8 mouse cellular contexts compared by ENCODE assay signal in the genomic region with DNA sequence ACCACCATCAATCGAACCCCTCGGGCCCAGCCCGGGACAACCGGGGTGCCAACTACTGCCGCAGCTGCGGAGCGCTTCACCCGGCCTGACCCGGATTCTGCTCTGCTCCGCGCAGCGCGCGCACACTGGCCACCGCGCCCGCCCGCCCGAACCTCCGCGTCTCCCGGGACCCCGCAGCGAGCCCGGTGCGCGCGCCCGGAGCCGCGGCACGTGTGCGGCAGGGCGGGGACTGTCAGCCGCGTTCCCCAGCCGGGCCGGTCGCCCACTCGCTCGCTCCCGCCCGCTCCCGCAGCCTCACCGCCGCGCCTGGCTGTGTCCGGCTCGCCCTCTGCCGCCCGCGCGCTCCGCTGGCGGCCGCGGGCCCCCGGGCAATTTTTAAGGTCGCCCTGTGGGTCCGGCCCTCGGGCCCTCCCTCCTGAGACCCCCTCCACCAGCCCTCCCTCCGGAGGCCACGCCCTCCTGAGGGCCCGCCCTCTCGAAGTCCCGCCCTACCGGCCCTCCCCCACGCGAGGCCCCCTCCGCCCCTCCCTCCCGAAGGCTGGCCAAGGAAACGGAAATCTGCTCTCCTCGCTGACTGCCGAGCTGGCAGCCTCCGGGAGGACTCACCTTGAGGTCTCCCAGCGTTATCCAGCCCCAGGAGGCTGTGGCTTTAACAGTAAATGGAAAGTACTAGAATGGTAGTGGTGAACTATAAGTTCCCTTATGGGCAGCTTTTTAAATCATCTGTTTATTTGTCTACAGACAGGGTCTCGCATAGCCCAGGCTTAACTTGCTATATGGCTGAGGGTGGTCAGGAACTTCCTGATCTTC. TPM values are rescaled to one million over a fixed set of nuclear protein-coding genes. Genes with fewer than 3 reads are reported as not detected.
A peak's percentile ranks its signal among the peaks of the same experiment; 100 is the strongest.
DNase-seq lines count a peak whose midpoint lies in the region; ATAC-seq and TF ChIP-seq lines count a peak whose summit lies in the region.

A gene (minus strand): TSS at position 456 of the 810 bp plus-strand sequence.

- no peak for TF ChIP-seq CTCF in bone marrow, adult 2 months (IDR thresholded peaks at IDR 0.05; ENCODE audit: control insufficient read depth, insufficient read depth, low read length)
- TF ChIP-seq CTCF in liver, adult 2 months (IDR thresholded peaks at IDR 0.05; ENCODE audit: low read depth, low read length): no peak

- H3K27me3 ChIP-seq in embryonic facial prominence, embryonic 15.5 days: no peaks in the 10 kb centered on the region
- H3K27me3 ChIP-seq in kidney, embryonic 14.5 days (ENCODE audit: control insufficient read depth, insufficient read depth, low read length): no peaks in the 10 kb centered on the region
- H3K27me3 ChIP-seq in liver, adult 2 months (ENCODE audit: control insufficient read depth, insufficient read depth, low read length): no peaks in the 10 kb centered on the region
- no peaks in the 10 kb centered on the region for H3K27me3 ChIP-seq in myocyte (ENCODE audit: control insufficient read depth, insufficient read depth, insufficient read length)
- H3K27me3 ChIP-seq in splenic B cell, adult 2 months (ENCODE audit: control insufficient read depth, insufficient read depth, low read length, poor library complexity, severe bottlenecking): no peaks in the 10 kb centered on the region

- no peaks in the 10 kb centered on the region for H3K4me1 ChIP-seq in bone marrow, adult 2 months (ENCODE audit: control insufficient read depth, insufficient read depth, low read length)
- H3K4me1 ChIP-seq in embryonic facial prominence, embryonic 15.5 days: peaks cover 13% of the 10 kb centered on the region
- H3K4me1 ChIP-seq in kidney, embryonic 14.5 days (ENCODE audit: control insufficient read depth, insufficient read depth, low read length): no peaks in the 10 kb centered on the region
- H3K4me1 ChIP-seq in liver, adult 2 months (ENCODE audit: control insufficient read depth, insufficient read depth, low read length): peaks cover 29% of the 10 kb centered on the region

- peak within 1 kb of the TSS; percentile 78 for H3K9ac ChIP-seq in embryonic facial prominence, embryonic 15.5 days
- H3K9ac ChIP-seq in kidney, embryonic 14.5 days (ENCODE audit: low read depth, low read length): peak within 1 kb of the TSS; percentile 79
- peak within 1 kb of the TSS; percentile 99 for H3K9ac ChIP-seq in liver, adult 2 months (ENCODE audit: low read depth, low read length)

- 0 out of 2 replicates have a peak, but pooled peaks cover 4% of the 10 kb centered on the region for H3K36me3 ChIP-seq in embryonic facial prominence, embryonic 15.5 days
- H3K36me3 ChIP-seq in kidney, embryonic 14.5 days (ENCODE audit: control insufficient read depth, insufficient read depth, low read length): no peaks in the 10 kb centered on the region; the same call in 1 of the 2 replicates
- peaks cover 5% of the 10 kb centered on the region for H3K36me3 ChIP-seq in liver, adult 2 months (ENCODE audit: control insufficient read depth, insufficient read depth, low read length)
- H3K36me3 ChIP-seq in myocyte (ENCODE audit: control insufficient read depth, insufficient read depth): no peaks in the 10 kb centered on the region
- H3K36me3 ChIP-seq in splenic B cell, adult 2 months (ENCODE audit: control insufficient read depth, insufficient read depth, low read length, poor library complexity, severe bottlenecking): no peaks in the 10 kb centered on the region

- peak within 1 kb of the TSS; percentile 45 for H3ac ChIP-seq in myocyte (ENCODE audit: control insufficient read depth, insufficient read length)

- peak; percentile 93 for DNase-seq in A20 (ENCODE audit: low read depth, low spot score)
- DNase-seq in heart, adult 9 months (ENCODE audit: low spot score in 2 of 2): peak; percentile 88 to 91
- peak; percentile 81 for DNase-seq in liver, adult 2 months (ENCODE audit: extremely low read depth, low read depth, low spot score)
- DNase-seq in splenic B cell, adult 2 months (ENCODE audit: low read depth, low spot score): peak; percentile 90

- H3K9me3 ChIP-seq in embryonic facial prominence, embryonic 15.5 days (replicated peaks): no peaks in the 10 kb centered on the region
- no peaks in the 10 kb centered on the region for H3K9me3 ChIP-seq in kidney, embryonic 14.5 days (ENCODE audit: control insufficient read depth, low read length)

- H3K4me3 ChIP-seq in bone marrow, adult 2 months (replicated peaks; ENCODE audit: control insufficient read depth, low read depth, low read length): peak within 1 kb of the TSS; percentile 68
- H3K4me3 ChIP-seq in embryonic facial prominence, embryonic 15.5 days (replicated peaks): peak within 1 kb of the TSS; percentile 88
- peak within 1 kb of the TSS; percentile 75 for H3K4me3 ChIP-seq in kidney, embryonic 14.5 days (ENCODE audit: low read length)
- H3K4me3 ChIP-seq in liver, adult 2 months (ENCODE audit: insufficient read depth, low read depth, low read length): peak within 1 kb of the TSS; percentile 100
- peak within 1 kb of the TSS; percentile 39 for H3K4me3 ChIP-seq in myocyte

- peaks cover 5% of the 10 kb centered on the region; the same call in 1 of the 2 replicates for H3K79me2 ChIP-seq in liver, adult 2 months (ENCODE audit: control insufficient read depth, insufficient read depth, low read length)
- no peaks in the 10 kb centered on the region for H3K79me2 ChIP-seq in myocyte (ENCODE audit: control insufficient read depth, insufficient read depth)

- H3K4me2 ChIP-seq in embryonic facial prominence, embryonic 15.5 days (replicated peaks): peak within 1 kb of the TSS; percentile 64
- peak within 1 kb of the TSS; percentile 80 for H3K4me2 ChIP-seq in kidney, embryonic 14.5 days (replicated peaks; ENCODE audit: low read depth, low read length)
- H3K4me2 ChIP-seq in myocyte (ENCODE audit: low read depth): peak within 1 kb of the TSS; percentile 100

- WGBS in bone marrow, adult 2 months: 2% methylated on average over 62 of the region's 77 CpGs
- under 1% methylated on average over 71 of the region's 77 CpGs for WGBS in embryonic facial prominence, embryonic 15.5 days
- WGBS in kidney, embryonic 14.5 days: 2% methylated on average over 56 of the region's 77 CpGs
- under 1% methylated on average over 76 of the region's 77 CpGs for WGBS in liver, adult 2 months

- peak within 1 kb of the TSS; percentile 59 for H3K27ac ChIP-seq in bone marrow, adult 2 months (ENCODE audit: control insufficient read depth, insufficient read depth, low read depth, low read length, poor library complexity)
- peak within 1 kb of the TSS; percentile 82 for H3K27ac ChIP-seq in embryonic facial prominence, embryonic 15.5 days (replicated peaks)
- H3K27ac ChIP-seq in kidney, embryonic 14.5 days (ENCODE audit: low read depth, low read length): peak within 1 kb of the TSS; percentile 71; the same call in 1 of the 2 replicates
- peak within 1 kb of the TSS; percentile 98 for H3K27ac ChIP-seq in liver, adult 2 months (replicated peaks; ENCODE audit: insufficient read depth, low read depth, low read length)

- TF ChIP-seq POLR2A in bone marrow, adult 2 months (IDR thresholded peaks at IDR 0.05; ENCODE audit: borderline replicate concordance, control insufficient read depth, low read depth, low read length): peak; percentile 92; the same call in 1 of the 2 replicates
- peak; percentile 82 for TF ChIP-seq POLR2A in liver, adult 2 months (IDR thresholded peaks at IDR 0.05; ENCODE audit: extremely low read depth, insufficient read depth, low read length)
- TF ChIP-seq POLR2A in myocyte (IDR thresholded peaks at IDR 0.05; ENCODE audit: insufficient read length, low read depth): peak; percentile 69

- ATAC-seq in embryonic facial prominence, embryonic 15.5 days (ENCODE audit: insufficient number of reproducible peaks, low FRiP score, low TSS enrichment, low read depth): peak; percentile 93
- ATAC-seq in kidney, embryonic 14.5 days (ENCODE audit: low FRiP score, low TSS enrichment): peak; percentile 94

TF ChIP-seq in myocyte, 11 proteins besides CTCF, POLR2A, EP300 and RAD21:
- no peak for TF ChIP-seq TCF3 (IDR thresholded peaks at IDR 0.05; ENCODE audit: insufficient read length, low read depth)
- peak; percentile 72 for TF ChIP-seq POLR2AphosphoS2 (IDR thresholded peaks at IDR 0.05; ENCODE audit: insufficient read length, low read depth)
- peak in 1 of 3 experiments; percentile 7 for TF ChIP-seq MYOD1 (IDR thresholded peaks at IDR 0.05; ENCODE audit: control insufficient read depth in 1 of 3, insufficient read length in 2 of 3, low read depth in 2 of 3)
- peak in 1 of 3 experiments; percentile 19 for TF ChIP-seq MYOG (IDR thresholded peaks at IDR 0.05; ENCODE audit: control insufficient read depth in 1 of 3, insufficient read depth in 1 of 3, insufficient read length in 2 of 3, low read depth in 2 of 3)
TF ChIP-seq in myocyte: peak in this region for 3.

RNA-seq across cellular contexts. Expression of the gene that starts here (rescaled TPM):
- 1.3 and 4.9 TPM in 2 replicates for polyA plus RNA-seq in bone marrow, adult 2 months (2011; ENCODE audit: insufficient read depth, insufficient read length, low replicate concordance, missing spikeins)
- 16.5 and 17.5 TPM in 2 replicates for polyA plus RNA-seq in embryonic facial prominence, embryonic 15.5 days (2015; fragmentation: Nextera tagmentation; extraction: Ambion mirVana)
- polyA plus RNA-seq in kidney, embryonic 14.5 days (2014; fragmentation: Nextera tagmentation; extraction: Ambion mirVana): 12.1 and 20.0 TPM in 2 replicates
- total RNA-seq in liver, adult 2 months (2014; rRNA removed): 228 and 265 TPM in 2 replicates
- 107 and 143 TPM in 2 replicates for polyA plus RNA-seq in liver, adult 2 months (2012; rRNA removed)
- polyA plus RNA-seq in myocyte (2012; fragmentation: generic; extraction: Trizol): 3.4 TPM

Comparison
In these comparisons a context has a peak if more than half of its experiments do, and no peak if none do; other contexts are left out.
1. Peak in every context shown above with its lines: DNase-seq, ATAC-seq, H3K4me3 ChIP-seq and H3K27ac ChIP-seq.
2. H3K4me3 ChIP-seq: peak in every context shown above with its lines; median percentile 100 in liver, adult 2 months; 88 in embryonic facial prominence, embryonic 15.5 days; 75 in kidney, embryonic 14.5 days; 68 in bone marrow, adult 2 months; 39 in myocyte.